Mouse (Mus musculus): ENCODE measurements around the gene Manf. TPM values are rescaled to one million over a fixed set of nuclear protein-coding genes. Genes with fewer than 3 reads are reported as not detected.

The Manf gene
- polyA plus RNA-seq, 1 experiment from 2014 or later, result 231 TPM

DNA sequence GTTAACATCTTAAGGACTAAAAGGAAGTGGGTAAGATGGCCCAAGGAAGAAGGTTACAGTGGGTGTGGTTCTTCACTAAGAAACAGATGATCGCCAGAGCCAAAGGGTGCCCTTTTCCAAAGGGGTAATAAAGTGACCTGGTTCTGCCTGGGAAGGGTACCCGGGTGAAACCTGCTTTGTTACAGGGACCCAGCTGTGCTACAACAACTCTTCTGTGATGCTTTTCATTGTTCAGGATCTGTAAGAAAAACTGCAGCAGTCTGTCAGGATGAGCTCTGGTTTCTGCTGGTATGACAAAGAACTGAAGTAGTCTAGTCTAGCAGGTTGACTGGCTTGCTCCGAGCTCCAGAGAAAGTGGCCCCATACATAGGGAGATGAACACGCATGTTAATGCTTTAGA is 9.6 kb downstream of the Manf start:
- Histone ChIP-seq H3K27ac (replicated peaks) (no peak overlapping the region), H3K4me3 (no peak overlapping the region), H3K9ac (peak overlapping the region; percentile 50), H3K36me3 (peaks cover 68% of the 10 kb centered on the region), H3K4me1 (replicated peaks) (peaks cover 51% of the 10 kb centered on the region), H3K9me3 (no peaks in the 10 kb centered on the region), H3K27me3 (no peaks in the 10 kb centered on the region), H3K4me2 (peak overlapping the region; percentile 100)
- no peak for ATAC-seq (ENCODE audit: low read depth)
- 54% methylated on average over 4 of the region's 4 CpGs for WGBS

DNA sequence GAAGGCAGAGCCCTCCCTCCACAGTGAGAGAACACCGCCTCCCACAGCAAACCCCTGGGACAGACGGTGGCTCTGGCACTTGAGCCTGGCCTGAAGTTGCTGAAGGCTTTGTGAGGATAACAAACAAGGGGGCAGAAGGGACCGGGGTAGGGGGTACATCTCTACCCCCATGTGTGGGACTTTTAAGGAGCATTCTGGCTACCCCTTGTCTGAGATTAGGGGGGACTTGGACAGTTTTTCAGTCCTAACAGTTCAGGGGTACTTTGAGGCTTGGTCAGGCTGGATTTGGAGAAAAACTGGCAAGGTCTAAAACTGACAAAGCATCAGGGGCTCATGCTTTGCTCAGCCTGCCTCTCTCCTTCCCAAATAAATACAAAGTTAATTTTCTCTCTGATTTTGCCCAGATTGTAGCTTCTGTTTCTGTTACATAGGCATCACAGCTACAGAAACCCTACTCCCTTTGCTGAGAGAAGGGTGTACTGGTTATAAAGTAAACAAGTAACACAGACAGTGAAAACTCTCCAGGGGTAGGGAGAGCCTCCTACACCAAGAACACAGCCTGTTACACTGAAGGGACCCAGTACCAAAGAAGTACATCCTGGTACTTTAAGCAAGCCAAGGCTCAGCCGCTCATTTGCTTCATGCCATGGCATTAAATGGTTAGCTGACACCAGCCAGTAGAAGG is 10.6 kb downstream of the Manf start:
- Histone ChIP-seq H3K4me1 (replicated peaks) (peaks cover 51% of the 10 kb centered on the region), H3K27me3 (no peaks in the 10 kb centered on the region), H3K27ac (replicated peaks) (0 out of 2 replicates have a peak overlapping the region, but pooled peaks have one; percentile 23), H3K4me3 (no peak overlapping the region), H3K9ac (peak overlapping the region; percentile 50; the same call in 1 of the 2 replicates), H3K4me2 (no peak overlapping the region), H3K36me3 (peaks cover 76% of the 10 kb centered on the region), H3K9me3 (no peaks in the 10 kb centered on the region)
- no peak for ATAC-seq (ENCODE audit: low read depth)
- 55% methylated on average over 4 of the region's 4 CpGs for WGBS

DNA sequence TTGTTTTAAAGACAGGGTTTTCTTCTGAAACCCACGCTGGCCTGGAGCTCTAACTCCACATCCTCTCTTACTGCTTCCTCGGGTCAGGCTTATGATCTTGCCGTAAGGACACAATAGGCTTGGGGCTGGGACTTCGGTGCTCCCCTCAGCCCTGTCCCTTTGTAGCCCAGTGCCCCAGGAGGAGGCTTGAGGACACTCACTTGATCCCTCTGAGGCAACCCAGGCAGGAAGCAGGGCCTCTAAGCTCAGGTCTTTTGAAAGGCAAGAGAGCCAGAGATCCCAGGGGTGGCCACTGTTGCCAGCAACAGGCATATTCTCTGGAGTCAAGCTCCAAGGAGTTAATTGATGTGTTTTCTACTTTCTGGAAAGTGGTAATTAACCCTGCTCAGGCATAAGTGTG is 12.3 kb downstream of the Manf start:
- no peak overlapping the region for H3K27ac ChIP-seq (replicated peaks)
- peaks cover 36% of the 10 kb centered on the region for H3K4me1 ChIP-seq (replicated peaks)
- no peak overlapping the region for H3K4me3 ChIP-seq
- H3K4me2 ChIP-seq, result no peak overlapping the region
- no peak overlapping the region for H3K9ac ChIP-seq
- peaks cover 89% of the 10 kb centered on the region for H3K36me3 ChIP-seq
- WGBS, result 62% methylated on average over 4 of the region's 4 CpGs
- H3K9me3 ChIP-seq, result no peaks in the 10 kb centered on the region
- no peak for ATAC-seq (ENCODE audit: low read depth)
- H3K27me3 ChIP-seq, result no peaks in the 10 kb centered on the region

DNA sequence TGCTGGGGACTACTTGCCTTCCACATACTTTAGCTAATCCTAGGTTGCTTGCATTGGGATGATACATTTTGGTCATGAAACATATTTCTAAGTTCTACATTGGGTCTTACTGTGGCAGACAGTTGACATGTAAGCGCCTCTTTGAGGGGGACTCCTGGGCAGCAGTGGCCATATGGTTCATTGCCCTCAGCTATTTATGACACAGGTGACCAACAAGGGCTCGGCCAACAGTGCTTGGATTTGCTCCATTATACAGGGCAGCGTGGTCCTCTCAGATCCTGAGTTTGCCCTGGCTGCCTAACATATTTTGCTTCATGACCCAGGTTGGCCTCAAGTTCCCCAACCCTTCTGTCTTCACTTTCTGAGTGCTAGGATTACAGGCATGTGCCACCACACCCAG is 15.1 kb downstream of the Manf start:
- H3K4me1 ChIP-seq (replicated peaks), result peaks cover 8% of the 10 kb centered on the region
- H3K4me3 ChIP-seq, result no peak overlapping the region
- no peak for ATAC-seq (ENCODE audit: low read depth)
- no peaks in the 10 kb centered on the region for H3K27me3 ChIP-seq
- H3K9me3 ChIP-seq, result no peaks in the 10 kb centered on the region
- 88% methylated on average over 3 of the region's 3 CpGs for WGBS
- no peak overlapping the region for H3K4me2 ChIP-seq
- no peak overlapping the region for H3K27ac ChIP-seq (replicated peaks)
- peaks cover 82% of the 10 kb centered on the region for H3K36me3 ChIP-seq
- no peak overlapping the region for H3K9ac ChIP-seq

DNA sequence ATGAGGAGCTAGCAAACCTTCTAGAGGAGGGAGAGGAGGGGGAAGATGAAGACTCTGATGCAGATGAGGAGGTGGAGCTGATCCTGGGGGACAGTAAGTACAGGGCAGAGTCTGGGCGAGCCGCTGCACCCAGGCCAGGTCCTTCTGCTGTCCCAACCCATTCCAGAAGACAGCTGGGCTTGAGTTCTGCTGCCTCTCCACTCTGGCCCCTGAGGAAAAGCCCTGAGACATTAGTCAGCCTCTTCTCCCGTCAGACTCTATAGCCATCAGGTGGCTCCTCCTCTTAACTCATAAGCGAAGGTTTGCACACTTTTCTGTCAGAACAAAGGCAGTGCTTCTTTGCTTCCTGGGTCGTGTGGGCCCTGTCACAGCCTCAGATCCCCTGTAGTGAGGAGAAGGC is 17.6 kb downstream of the Manf start:
- H3K9me3 ChIP-seq, result no peaks in the 10 kb centered on the region
- H3K4me1 ChIP-seq (replicated peaks), result no peaks in the 10 kb centered on the region
- no peaks in the 10 kb centered on the region for H3K27me3 ChIP-seq
- 83% methylated on average over 5 of the region's 5 CpGs for WGBS
- ATAC-seq (ENCODE audit: low read depth), result no peak
- peaks cover 69% of the 10 kb centered on the region for H3K36me3 ChIP-seq
- no peak overlapping the region for H3K27ac ChIP-seq (replicated peaks)
- no peak overlapping the region for H3K4me3 ChIP-seq
- no peak overlapping the region for H3K9ac ChIP-seq
- H3K4me2 ChIP-seq, result no peak overlapping the region

DNA sequence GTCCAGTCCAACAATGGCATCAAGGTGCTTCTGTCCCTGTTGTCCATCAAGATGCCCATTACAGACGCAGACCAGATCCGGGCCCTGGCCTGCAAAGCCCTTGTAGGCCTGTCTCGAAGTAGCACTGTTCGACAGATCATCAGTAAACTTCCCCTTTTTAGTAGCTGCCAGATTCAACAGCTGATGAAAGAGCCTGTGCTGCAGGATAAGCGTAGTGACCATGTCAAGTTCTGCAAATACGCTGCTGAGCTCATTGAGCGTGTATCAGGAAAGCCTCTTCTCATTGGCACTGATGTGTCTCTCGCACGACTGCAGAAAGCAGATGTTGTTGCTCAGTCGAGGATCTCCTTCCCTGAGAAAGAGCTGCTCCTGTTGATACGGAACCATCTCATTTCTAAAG is 33.7 kb downstream of the Manf start:
- no peak overlapping the region for H3K27ac ChIP-seq (replicated peaks)
- no peak overlapping the region for H3K4me3 ChIP-seq
- no peaks in the 10 kb centered on the region for H3K4me1 ChIP-seq (replicated peaks)
- H3K9ac ChIP-seq, result no peak overlapping the region
- 93% methylated on average over 11 of the region's 11 CpGs for WGBS
- no peak overlapping the region for H3K4me2 ChIP-seq
- no peaks in the 10 kb centered on the region for H3K9me3 ChIP-seq
- no peaks in the 10 kb centered on the region for H3K27me3 ChIP-seq
- no peak for ATAC-seq (ENCODE audit: low read depth)
- H3K36me3 ChIP-seq, result peaks cover 81% of the 10 kb centered on the region

DNA sequence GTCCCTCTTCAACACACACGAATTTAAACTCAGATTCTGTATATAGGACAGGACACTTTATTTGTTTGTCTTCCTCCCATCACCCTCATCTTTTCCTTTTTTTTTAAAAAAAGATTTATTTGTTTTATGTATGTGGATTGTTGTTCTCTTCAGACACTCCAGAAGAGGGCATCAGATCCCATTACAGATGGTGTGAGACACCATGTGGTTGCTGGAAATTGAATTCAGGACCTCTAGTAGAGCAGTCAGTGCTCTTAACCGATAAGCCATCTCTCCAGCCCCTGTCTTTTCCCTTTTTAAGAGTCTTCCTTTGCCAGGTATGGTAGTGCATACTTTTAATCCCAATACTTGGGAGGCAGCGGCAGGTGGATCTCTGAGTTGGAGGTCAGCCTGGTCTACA is 35.1 kb downstream of the Manf start:
- Histone ChIP-seq H3K36me3 (peaks cover 83% of the 10 kb centered on the region), H3K4me2 (no peak overlapping the region), H3K4me1 (replicated peaks) (no peaks in the 10 kb centered on the region), H3K4me3 (no peak overlapping the region), H3K27ac (replicated peaks) (no peak overlapping the region), H3K27me3 (no peaks in the 10 kb centered on the region), H3K9me3 (no peaks in the 10 kb centered on the region), H3K9ac (no peak overlapping the region)
- WGBS, result 91% methylated on average over 3 of the region's 3 CpGs
- no peak for ATAC-seq (ENCODE audit: low read depth)

DNA sequence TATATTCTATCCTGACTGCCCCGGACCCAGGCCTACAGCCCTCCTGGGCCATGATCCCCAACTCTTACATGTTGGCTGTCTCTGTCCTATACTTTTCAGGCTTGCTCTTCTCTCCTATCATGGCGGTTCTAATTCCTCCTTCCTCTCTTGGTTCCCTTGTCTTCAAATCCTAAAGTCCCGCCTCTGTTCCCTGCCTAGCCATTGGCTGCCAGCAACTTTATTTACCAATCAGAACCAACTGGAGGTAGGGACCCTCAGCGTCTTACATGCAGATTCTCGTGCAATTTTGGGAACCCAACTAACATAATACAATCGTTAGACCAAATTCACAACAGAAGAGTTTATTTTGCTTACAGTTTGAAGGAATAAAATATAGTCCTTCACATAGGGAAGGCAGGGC is 49.0 kb downstream of the Manf start:
- no peak overlapping the region for H3K27ac ChIP-seq (replicated peaks)
- H3K27me3 ChIP-seq, result no peaks in the 10 kb centered on the region
- H3K36me3 ChIP-seq, result peaks cover 73% of the 10 kb centered on the region
- no peak overlapping the region for H3K9ac ChIP-seq
- no peak for ATAC-seq (ENCODE audit: low read depth)
- H3K4me3 ChIP-seq, result no peak overlapping the region
- no peaks in the 10 kb centered on the region for H3K4me1 ChIP-seq (replicated peaks)
- 90% methylated on average over 6 of the region's 6 CpGs for WGBS
- no peaks in the 10 kb centered on the region for H3K9me3 ChIP-seq
- no peak overlapping the region for H3K4me2 ChIP-seq

DNA sequence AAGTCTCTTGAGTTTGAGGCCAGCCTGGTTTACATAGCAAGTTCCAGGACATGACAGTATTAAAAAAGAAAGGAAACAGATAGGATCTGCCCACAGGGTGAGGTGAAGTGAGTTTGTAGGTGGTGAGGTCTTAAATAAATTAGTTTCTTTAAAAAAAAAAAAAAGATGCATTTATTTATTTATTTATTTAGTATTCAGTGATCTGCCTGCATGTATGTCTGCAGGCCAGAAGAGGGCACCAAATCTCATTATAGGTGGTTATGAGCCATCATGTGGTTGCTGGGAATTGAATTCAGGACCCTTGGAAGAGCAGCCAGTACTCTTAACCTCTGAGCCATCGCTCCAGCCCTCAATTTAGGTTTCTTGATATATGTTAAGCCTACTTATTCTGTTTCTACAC is 51.2 kb downstream of the Manf start:
- H3K9ac ChIP-seq, result no peak overlapping the region
- H3K4me3 ChIP-seq, result no peak overlapping the region
- 96% methylated on average over 1 of the region's 1 CpGs for WGBS
- ATAC-seq (ENCODE audit: low read depth), result no peak
- H3K4me2 ChIP-seq, result no peak overlapping the region
- H3K27me3 ChIP-seq, result no peaks in the 10 kb centered on the region
- H3K4me1 ChIP-seq (replicated peaks), result no peaks in the 10 kb centered on the region
- no peaks in the 10 kb centered on the region for H3K9me3 ChIP-seq
- peaks cover 75% of the 10 kb centered on the region for H3K36me3 ChIP-seq
- H3K27ac ChIP-seq (replicated peaks), result no peak overlapping the region

DNA sequence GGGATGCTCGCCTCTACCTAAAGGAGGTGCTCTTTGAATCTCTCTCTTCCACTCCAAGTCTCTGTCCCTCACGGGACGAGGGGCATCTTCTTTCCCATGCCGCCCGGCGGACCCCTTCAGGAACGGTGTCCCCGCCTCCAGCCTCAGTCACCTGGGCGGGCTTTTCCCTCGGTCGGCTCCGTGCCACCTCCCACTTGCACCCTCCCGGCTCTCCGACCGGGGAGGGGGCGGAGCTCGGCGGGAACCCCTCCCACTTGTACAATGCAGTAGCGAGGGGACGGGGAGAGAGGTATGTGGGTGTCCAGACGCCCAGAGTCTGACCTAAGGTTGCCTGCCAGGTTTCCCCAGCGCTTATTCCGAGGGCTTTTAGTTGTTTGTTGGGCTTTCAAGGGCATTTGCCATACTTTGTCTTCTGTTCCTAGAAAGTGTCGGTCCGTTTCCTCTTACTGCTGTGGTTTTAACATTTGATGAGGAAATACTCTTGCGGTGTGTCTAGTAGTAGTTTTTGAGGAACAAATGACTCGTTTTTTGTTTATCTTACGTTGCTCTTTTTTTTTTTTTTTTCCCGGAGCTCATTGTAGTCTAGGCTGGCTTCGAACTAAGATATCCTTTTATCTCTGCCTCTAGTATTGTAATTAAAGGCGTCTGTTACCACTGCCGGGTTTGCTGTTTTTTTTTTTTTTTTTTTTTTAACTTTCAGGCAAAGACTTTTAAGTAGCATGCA is 69.2 kb downstream of the Manf start:
- Histone ChIP-seq H3K9ac (peak overlapping the region; percentile 87), H3K4me3 (peak overlapping the region; percentile 89), H3K36me3 (no peaks in the 10 kb centered on the region), H3K27me3 (no peaks in the 10 kb centered on the region), H3K4me1 (replicated peaks) (peaks cover 12% of the 10 kb centered on the region), H3K27ac (replicated peaks) (peak overlapping the region; percentile 94), H3K4me2 (peak overlapping the region; percentile 90), H3K9me3 (no peaks in the 10 kb centered on the region)
- WGBS, result 5% methylated on average over 32 of the region's 32 CpGs
- ATAC-seq (ENCODE audit: low read depth), result peak; percentile 73; the same call in 1 of the 2 replicates

DNA sequence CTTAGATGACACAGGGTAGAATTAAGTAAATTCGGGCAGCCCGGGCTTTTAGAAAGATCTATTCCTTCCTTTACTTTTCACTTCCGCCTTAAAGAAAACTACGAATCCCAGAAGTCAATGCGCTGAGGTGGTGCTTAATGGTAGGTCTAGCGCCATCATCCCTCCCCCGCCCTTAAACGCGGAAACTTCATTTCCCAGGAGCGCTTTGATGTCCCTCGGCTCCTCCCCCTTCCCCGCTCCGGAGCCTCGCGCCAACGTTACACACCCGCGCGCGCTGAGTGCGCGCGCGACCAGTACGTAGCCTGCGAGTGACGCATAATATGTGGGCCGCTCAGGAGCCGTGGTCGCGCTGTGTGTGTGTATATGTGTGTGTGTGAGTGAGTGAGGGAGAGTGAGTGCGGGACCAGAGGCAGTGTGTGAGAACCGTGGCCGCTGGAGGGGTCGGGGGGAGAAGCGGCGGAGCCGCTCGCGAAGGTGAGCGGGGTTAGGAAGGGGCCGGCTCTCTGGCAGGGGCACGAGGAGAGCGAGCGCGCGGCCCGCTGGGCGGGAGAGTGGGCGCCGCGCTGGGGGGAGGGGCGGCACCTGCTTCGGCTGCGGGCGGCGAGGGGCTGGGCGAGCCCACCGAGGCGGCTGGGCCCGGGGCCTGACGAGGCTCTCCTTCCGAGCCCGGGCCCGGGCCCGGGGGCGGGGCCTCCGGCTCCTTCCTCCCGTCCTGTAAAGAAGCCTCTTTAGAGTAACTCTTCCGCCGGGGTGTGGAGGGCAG is 70.0 kb downstream of the Manf start, which contains the start of gene Dcaf1:
Gene Dcaf1 (plus strand): TSS at position 257 of the 763 bp plus-strand sequence.
- H3K4me3 ChIP-seq, result peak within 1 kb of the TSS; percentile 89
- H3K9me3 ChIP-seq, result no peaks in the 10 kb centered on the region
- H3K4me2 ChIP-seq, result peak within 1 kb of the TSS; percentile 90
- peak; percentile 99 for ATAC-seq (ENCODE audit: low read depth)
- peak within 1 kb of the TSS; percentile 94 for H3K27ac ChIP-seq (replicated peaks)
- under 1% methylated on average over 56 of the region's 71 CpGs for WGBS
- H3K36me3 ChIP-seq, result no peaks in the 10 kb centered on the region
- H3K9ac ChIP-seq, result peak within 1 kb of the TSS; percentile 87
- H3K4me1 ChIP-seq (replicated peaks), result peaks cover 12% of the 10 kb centered on the region
- no peaks in the 10 kb centered on the region for H3K27me3 ChIP-seq

DNA sequence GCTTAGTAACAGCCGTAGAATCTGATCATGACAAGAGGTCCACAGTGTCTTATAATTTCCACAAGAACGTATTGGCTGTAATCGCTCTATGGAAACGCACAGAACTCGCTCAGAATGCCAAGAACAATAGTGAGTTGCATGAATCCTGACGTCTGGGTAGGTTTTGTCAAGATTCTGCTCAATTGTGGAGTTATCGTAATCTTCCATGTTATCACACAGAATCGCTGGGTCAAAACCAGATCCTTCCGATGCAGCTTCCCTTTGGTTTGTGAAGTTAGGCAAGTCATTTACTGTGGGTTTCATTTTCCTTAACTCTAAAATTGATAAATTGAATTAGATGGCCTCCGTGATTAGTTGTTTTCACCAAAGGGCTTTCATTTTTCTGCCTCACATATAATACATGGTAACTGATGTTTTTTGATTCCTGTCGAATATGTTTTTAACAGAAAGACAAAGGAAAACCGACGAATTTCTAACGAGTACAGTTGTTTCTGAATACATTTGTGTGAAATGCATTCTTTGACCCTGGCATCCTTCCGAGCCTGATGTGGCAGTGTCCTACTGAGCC is 70.6 kb downstream of the Manf start:
- no peaks in the 10 kb centered on the region for H3K36me3 ChIP-seq
- WGBS, result 51% methylated on average over 15 of the region's 15 CpGs
- H3K4me3 ChIP-seq, result peak overlapping the region; percentile 89
- H3K27me3 ChIP-seq, result no peaks in the 10 kb centered on the region
- peak overlapping the region; percentile 87 for H3K9ac ChIP-seq
- peaks cover 12% of the 10 kb centered on the region for H3K4me1 ChIP-seq (replicated peaks)
- H3K4me2 ChIP-seq, result peak overlapping the region; percentile 63
- H3K9me3 ChIP-seq, result no peaks in the 10 kb centered on the region
- ATAC-seq (ENCODE audit: low read depth), result no peak
- peak overlapping the region; percentile 68 for H3K27ac ChIP-seq (replicated peaks)

Measured in neural tube, embryonic 13.5 days (tissue).